Mouse (Mus musculus): ENCODE measurements at regions not wholly inside any gene's neighbourhood (a gene's known extent, or its start where the extent isn't known, plus 50 kb on each side); places are given as distances from the start of the nearest gene placed in this dataset.

- no peak for DNase-seq (ENCODE audit: low spot score)
Measured at GRCm38 (mm10) chr4:17160500-17160899, 2444.8 kb upstream of the Gm12353 start.

DNA sequence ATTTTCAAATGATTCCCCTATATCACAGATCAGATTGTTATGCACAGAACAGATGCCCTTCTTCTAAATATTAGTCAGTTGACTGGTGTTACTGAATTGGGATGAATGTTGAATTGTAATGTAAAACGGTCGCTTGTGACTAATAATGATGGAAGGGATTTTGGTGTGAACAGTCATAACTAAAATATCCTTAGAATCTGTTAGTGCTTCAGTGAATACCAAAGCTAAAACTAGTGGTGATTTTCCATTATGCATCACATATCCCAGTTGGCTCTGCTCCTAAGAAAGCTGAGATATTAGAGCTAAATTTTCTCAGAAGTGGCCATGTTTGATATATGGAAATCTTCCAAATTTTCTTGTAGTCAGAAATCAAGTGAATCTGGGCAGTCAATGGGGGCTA lies 2441.7 kb upstream of the Gm12353 start:
- DNase-seq (ENCODE audit: low spot score): peak; percentile 2

DNA sequence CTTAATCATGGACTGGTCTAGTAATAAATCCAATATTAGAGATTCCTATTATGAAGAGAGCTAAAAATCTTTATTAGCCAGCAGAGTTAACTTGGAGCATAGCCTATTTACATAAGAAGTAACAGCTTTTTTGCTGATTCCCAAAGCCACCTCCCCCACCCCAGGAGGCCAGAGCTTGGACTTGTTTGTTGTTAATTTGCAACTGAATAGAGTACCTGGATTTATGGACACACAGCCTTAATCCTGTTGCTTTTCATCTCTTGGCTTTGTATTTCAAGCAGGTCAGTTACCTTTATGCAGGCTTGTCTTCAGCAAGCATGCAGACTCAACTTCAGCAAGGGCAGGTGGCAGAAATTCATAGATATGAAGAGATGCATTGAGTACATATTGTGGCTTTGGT lies 2396.5 kb upstream of the Gm12353 start:
- DNase-seq (ENCODE audit: low spot score): no peak

DNA sequence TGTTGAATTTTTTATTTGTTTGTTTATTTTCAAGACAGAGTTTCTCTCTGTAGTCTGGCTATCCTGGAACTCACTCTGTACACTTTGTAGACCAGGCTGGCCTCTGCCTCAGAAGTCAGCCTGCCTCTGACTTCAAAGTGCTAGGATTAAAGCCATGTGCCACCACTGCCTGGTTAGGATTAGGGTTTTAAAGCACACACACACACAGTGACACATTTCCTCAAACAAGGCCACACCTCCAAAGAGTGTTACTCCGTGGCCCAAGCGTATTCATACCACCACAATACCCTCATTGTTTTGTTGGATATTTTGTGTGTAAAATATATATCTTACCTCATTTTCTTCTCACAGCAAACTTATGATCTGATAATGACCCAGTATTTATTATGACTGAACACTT lies 2365.4 kb upstream of the Gm12353 start:
- DNase-seq (ENCODE audit: low spot score): no peak

GRCm38 (mm10) chr4:17240314-17240713 lies 2364.9 kb upstream of the Gm12353 start:
- no peak for DNase-seq (ENCODE audit: low spot score)

GRCm38 (mm10) chr4:17259143-17259542 lies 2346.1 kb upstream of the Gm12353 start:
- DNase-seq (ENCODE audit: low spot score): no peak

DNA sequence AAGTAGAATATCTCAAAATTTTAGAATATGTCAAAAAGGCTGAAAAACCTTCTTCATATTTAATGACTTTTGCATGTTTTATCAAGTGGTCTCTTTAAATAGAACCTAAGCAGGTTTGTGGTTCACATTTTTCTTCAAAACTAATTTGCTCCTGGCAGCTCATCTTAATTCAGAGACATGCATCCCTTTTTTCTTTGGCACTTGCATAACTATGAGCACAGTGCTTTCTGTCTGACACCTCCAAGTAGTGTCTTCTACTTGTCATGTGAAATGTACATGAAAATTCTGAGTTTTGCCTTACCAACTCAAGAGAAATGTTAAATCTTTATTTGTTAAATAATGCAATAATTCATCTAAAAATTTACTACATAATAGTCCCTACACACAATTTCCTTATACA lies 2343.5 kb upstream of the Gm12353 start:
- DNase-seq (ENCODE audit: low spot score): no peak

DNA sequence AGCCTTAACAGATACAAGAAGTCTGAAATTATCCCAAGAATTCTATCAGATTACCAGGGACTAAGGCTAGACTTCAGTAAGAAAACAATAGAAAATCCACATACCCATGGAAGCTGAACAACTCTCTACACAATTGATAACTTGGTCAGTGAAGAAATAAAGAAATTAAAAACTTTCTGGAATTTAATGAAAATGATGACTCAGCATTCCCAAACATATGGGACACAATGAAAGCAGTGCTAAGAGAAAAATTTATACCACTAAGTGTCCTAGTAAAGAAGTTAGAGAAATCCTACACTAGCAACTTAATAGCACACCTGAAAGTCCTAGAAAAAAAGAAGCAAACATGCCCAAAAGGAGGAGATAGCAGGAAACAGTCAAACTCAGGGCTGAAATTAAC lies 2306.1 kb upstream of the Gm12353 start:
- no peak for DNase-seq (ENCODE audit: low spot score)

DNA sequence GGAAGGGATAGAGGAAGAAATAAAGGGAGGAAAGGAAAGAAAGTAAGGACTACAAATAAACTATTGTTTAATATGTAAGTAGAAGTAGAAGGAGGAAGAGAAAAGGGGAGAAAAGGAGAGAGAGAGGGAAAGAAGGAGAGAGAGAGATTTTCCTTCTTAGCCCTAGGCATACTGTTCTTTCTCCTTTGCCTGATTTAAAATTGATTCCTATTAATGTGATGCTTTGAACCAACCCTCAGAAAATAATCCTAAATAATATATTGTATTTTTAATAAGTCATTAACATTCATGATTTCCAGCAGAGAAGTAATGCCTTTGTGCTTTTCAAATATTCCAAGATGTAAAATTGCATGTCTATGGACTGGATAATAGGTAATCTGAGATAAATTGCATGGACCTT lies 2286.2 kb upstream of the Gm12353 start:
- no peak for DNase-seq (ENCODE audit: low spot score)

GRCm38 (mm10) chr4:17348026-17348425 lies 2257.2 kb upstream of the Gm12353 start:
- no peak for DNase-seq (ENCODE audit: low spot score)

- DNase-seq (ENCODE audit: low spot score): no peak
Measured at GRCm38 (mm10) chr4:17360796-17361195, 2244.5 kb upstream of the Gm12353 start.

All from MN1 (cell line).